Mouse (Mus musculus) myocyte (in vitro differentiated cells): ENCODE measurements around the gene Mlc1.

Experiments used
- CEBPB ChIP-seq: IDR thresholded peaks from 2 replicates; pipeline ENCODE4 v1.6.1; 2011; ENCODE audit warnings: mild to moderate bottlenecking, moderate library complexity; ENCODE audit not compliant: poor library complexity, insufficient read depth, severe bottlenecking
- MAX ChIP-seq: IDR thresholded peaks from one replicate; pipeline ENCODE4 v1.6.1; 2011; ENCODE audit warnings: low read depth, mild to moderate bottlenecking, control low read depth
- MYOD1 ChIP-seq, 3 experiments: IDR thresholded peaks; one replicate each; pipeline ENCODE4 v1.6.1; 2011; ENCODE audit warnings: control low read depth in 2 of 3, low read depth in 2 of 3, mild to moderate bottlenecking in 2 of 3, moderate library complexity in 1 of 3; ENCODE audit not compliant: insufficient read length in 2 of 3, control insufficient read depth in 1 of 3
- MYOG ChIP-seq, 3 experiments: IDR thresholded peaks; one replicate each; pipeline ENCODE4 v1.6.1; 2011; ENCODE audit warnings: control low read depth in 2 of 3, low read depth in 2 of 3, mild to moderate bottlenecking in 2 of 3; ENCODE audit not compliant: insufficient read length in 2 of 3, control insufficient read depth in 1 of 3, insufficient read depth in 1 of 3
- POLR2A ChIP-seq: IDR thresholded peaks from one replicate; pipeline ENCODE4 v1.6.1; 2011; ENCODE audit warnings: low read depth, mild to moderate bottlenecking, control low read depth, moderate library complexity; ENCODE audit not compliant: insufficient read length
- POLR2AphosphoS2 ChIP-seq: IDR thresholded peaks from one replicate; pipeline ENCODE4 v1.6.1; 2011; ENCODE audit warnings: low read depth, control low read depth; ENCODE audit not compliant: insufficient read length
- REST ChIP-seq: IDR thresholded peaks from one replicate; pipeline ENCODE4 v1.6.1; 2011; ENCODE audit warnings: mild to moderate bottlenecking, control low read depth, moderate library complexity; ENCODE audit not compliant: insufficient read depth, insufficient read length
- TCF12 ChIP-seq: IDR thresholded peaks from one replicate; pipeline ENCODE4 v1.6.1; 2011; ENCODE audit warnings: mild to moderate bottlenecking, control low read depth; ENCODE audit not compliant: poor library complexity, insufficient read depth, severe bottlenecking
- TCF3 ChIP-seq: IDR thresholded peaks from one replicate; pipeline ENCODE4 v1.6.1; 2011; ENCODE audit warnings: low read depth, control low read depth; ENCODE audit not compliant: insufficient read length
- USF1 ChIP-seq: IDR thresholded peaks from one replicate; pipeline ENCODE4 v1.6.1; 2011; ENCODE audit warnings: low read depth, mild to moderate bottlenecking, control low read depth, moderate library complexity

- TF ChIP-seq POLR2A (no peak), MYOD1 (IDR thresholded peaks at IDR 0.05; ENCODE audit: control insufficient read depth in 1 of 3, insufficient read length in 2 of 3, low read depth in 2 of 3) (no peak), REST (no peak), POLR2AphosphoS2 (no peak), MYOG (IDR thresholded peaks at IDR 0.05; ENCODE audit: control insufficient read depth in 1 of 3, insufficient read depth in 1 of 3, insufficient read length in 2 of 3, low read depth in 2 of 3) (no peak), CEBPB (no peak), USF1 (no peak), TCF3 (no peak), TCF12 (no peak), MAX (no peak)
These were observed 21.3 kb downstream of the Mlc1 start for GRCm38 (mm10) chr15:88957522-88957921.
